Mouse (Mus musculus): ENCODE results near the gene Gm3336. TPM values are rescaled to one million over a fixed set of nuclear protein-coding genes. Genes with fewer than 3 reads are reported as not detected.

The Gm3336 gene
- polyA plus RNA-seq, 1 experiment from 2014 or later, result not detected

- no peak for ATAC-seq (ENCODE audit: insufficient number of reproducible peaks, insufficient read depth, low FRiP score, low read depth)
- H3K4me1 ChIP-seq (ENCODE audit: control insufficient read depth in 2 of 2, insufficient read depth in 2 of 2, low read length in 2 of 2), result peaks cover 14 to 31% of the 10 kb centered on the region in 2 experiments; a peak in 3 of 4 replicates
- 61% methylated on average over 19 of the region's 19 CpGs for WGBS
- H3K27me3 ChIP-seq (ENCODE audit: control insufficient read depth, insufficient read depth, low read length), result peaks cover 86% of the 10 kb centered on the region
- no peaks in the 10 kb centered on the region for H3K36me3 ChIP-seq (ENCODE audit: control insufficient read depth, insufficient read depth, low read length)
- H3K9me3 ChIP-seq (ENCODE audit: control insufficient read depth, low read length), result no peaks in the 10 kb centered on the region
- no peak overlapping the region for H3K27ac ChIP-seq (replicated peaks in 1 of 2; ENCODE audit: control insufficient read depth in 1 of 2, insufficient read depth in 1 of 2, low read depth in 2 of 2, low read length in 2 of 2)
- H3K4me2 ChIP-seq (ENCODE audit: low read length), result no peak overlapping the region
- H3K9ac ChIP-seq (ENCODE audit: low read length), result no peak overlapping the region
- H3K4me3 ChIP-seq (ENCODE audit: control insufficient read depth in 1 of 2, insufficient read depth in 1 of 2, low read depth in 1 of 2, low read length in 2 of 2), result no peak overlapping the region
Observed at GRCm38 (mm10) chr8:70745691-70746220, 27.4 kb downstream of the Gm3336 start.

GRCm38 (mm10) chr8:70746676-70747075, 28.3 kb downstream of the Gm3336 start:
- Histone ChIP-seq H3K27ac (replicated peaks in 1 of 2; ENCODE audit: control insufficient read depth in 1 of 2, insufficient read depth in 1 of 2, low read depth in 2 of 2, low read length in 2 of 2) (no peak overlapping the region), H3K27me3 (ENCODE audit: control insufficient read depth, insufficient read depth, low read length) (peaks cover 86% of the 10 kb centered on the region), H3K4me3 (ENCODE audit: control insufficient read depth in 1 of 2, insufficient read depth in 1 of 2, low read depth in 1 of 2, low read length in 2 of 2) (no peak overlapping the region), H3K4me2 (ENCODE audit: low read length) (no peak overlapping the region), H3K9me3 (ENCODE audit: control insufficient read depth, low read length) (no peaks in the 10 kb centered on the region), H3K36me3 (ENCODE audit: control insufficient read depth, insufficient read depth, low read length) (no peaks in the 10 kb centered on the region), H3K9ac (ENCODE audit: low read length) (no peak overlapping the region), H3K4me1 (ENCODE audit: control insufficient read depth in 2 of 2, insufficient read depth in 2 of 2, low read length in 2 of 2) (peaks cover 12 to 25% of the 10 kb centered on the region in 2 experiments; a peak in 3 of 4 replicates)
- ATAC-seq (ENCODE audit: insufficient number of reproducible peaks, insufficient read depth, low FRiP score, low read depth), result no peak
- WGBS, result 54% methylated on average over 9 of the region's 9 CpGs

DNA sequence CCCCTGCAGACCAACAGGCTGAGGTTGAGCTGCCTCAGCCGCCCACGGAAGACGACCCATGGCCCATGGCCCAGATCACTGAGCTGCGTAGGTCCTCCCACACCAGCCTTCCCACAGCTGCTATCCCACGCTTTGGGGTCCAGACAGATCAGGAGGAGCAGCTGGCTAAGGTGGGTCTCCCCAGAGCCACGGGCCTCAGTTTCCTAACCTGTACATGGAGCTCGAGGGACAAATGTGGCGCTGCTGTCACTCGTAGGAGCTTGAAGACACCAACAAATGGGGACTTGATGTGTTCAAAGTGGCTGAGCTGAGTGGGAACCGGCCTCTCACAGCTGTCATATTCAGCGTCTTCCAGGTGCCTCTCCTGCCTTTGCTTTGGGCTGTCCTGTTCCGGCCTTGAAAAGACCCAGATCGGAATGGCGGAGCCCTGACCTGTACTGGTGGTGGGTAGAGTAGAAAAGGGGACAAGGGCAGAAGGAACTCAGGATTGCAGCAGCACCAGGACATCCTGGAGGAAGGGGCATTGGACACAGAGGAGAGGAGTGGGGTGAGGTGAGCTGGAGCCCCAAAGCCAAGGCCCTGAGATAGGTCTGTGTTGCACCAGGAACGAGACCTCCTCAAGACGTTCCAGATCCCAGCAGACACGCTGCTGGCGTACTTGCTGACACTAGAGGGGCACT, 29.0 kb downstream of the Gm3336 start:
- no peak for ATAC-seq (ENCODE audit: insufficient number of reproducible peaks, insufficient read depth, low FRiP score, low read depth)
- H3K9ac ChIP-seq (ENCODE audit: low read length), result no peak overlapping the region
- H3K4me1 ChIP-seq (ENCODE audit: control insufficient read depth in 2 of 2, insufficient read depth in 2 of 2, low read length in 2 of 2), result peaks cover 6 to 18% of the 10 kb centered on the region in 2 experiments; a peak in 3 of 4 replicates
- H3K36me3 ChIP-seq (ENCODE audit: control insufficient read depth, insufficient read depth, low read length), result no peaks in the 10 kb centered on the region
- WGBS, result 78% methylated on average over 18 of the region's 18 CpGs
- H3K4me3 ChIP-seq (ENCODE audit: control insufficient read depth in 1 of 2, insufficient read depth in 1 of 2, low read depth in 1 of 2, low read length in 2 of 2), result no peak overlapping the region
- peaks cover 82% of the 10 kb centered on the region for H3K27me3 ChIP-seq (ENCODE audit: control insufficient read depth, insufficient read depth, low read length)
- no peak overlapping the region for H3K4me2 ChIP-seq (ENCODE audit: low read length)
- no peak overlapping the region for H3K27ac ChIP-seq (replicated peaks in 1 of 2; ENCODE audit: control insufficient read depth in 1 of 2, insufficient read depth in 1 of 2, low read depth in 2 of 2, low read length in 2 of 2)
- H3K9me3 ChIP-seq (ENCODE audit: control insufficient read depth, low read length), result no peaks in the 10 kb centered on the region

DNA sequence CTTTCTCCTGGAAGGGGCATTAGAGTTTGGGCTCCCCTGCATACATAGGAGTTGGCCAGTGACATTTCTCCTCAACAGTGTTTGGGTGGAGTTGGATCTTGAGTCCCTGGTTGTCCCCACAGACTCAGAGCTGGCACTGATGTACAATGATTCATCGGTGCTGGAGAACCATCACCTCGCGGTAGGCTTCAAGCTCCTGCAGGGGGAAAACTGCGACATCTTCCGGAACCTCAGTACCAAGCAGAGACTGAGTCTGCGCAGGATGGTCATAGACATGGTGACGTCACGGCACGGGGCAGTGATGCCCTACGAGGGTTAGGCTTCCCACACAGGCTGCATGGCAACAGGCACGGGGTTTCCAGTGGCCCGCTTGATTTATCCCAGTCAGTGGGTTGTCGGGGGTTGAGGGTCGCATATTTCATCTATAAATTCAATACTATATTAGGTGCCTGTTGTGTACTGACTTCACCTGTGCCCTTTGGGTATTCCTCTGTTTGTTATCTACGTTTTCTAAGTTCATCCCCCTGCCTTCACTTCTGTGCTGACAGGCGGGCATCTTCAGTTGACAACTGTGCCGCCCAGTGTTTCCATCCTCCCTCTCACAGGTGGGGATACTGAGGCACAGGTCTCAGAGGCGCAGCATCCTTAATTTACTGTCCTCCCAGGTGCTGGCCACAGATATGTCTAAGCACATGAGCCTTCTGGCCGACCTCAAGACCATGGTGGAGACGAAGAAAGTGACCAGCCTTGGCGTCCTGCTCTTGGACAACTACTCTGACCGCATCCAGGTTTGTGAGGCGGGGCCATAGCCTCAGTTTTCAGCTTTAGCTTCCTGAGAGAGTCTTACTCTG, 30.1 kb downstream of the Gm3336 start:
- Histone ChIP-seq H3K9ac (ENCODE audit: low read length) (no peak overlapping the region), H3K4me3 (ENCODE audit: control insufficient read depth in 1 of 2, insufficient read depth in 1 of 2, low read depth in 1 of 2, low read length in 2 of 2) (no peak overlapping the region), H3K9me3 (ENCODE audit: control insufficient read depth, low read length) (no peaks in the 10 kb centered on the region), H3K27ac (replicated peaks in 1 of 2; ENCODE audit: control insufficient read depth in 1 of 2, insufficient read depth in 1 of 2, low read depth in 2 of 2, low read length in 2 of 2) (no peak overlapping the region), H3K36me3 (ENCODE audit: control insufficient read depth, insufficient read depth, low read length) (no peaks in the 10 kb centered on the region), H3K27me3 (ENCODE audit: control insufficient read depth, insufficient read depth, low read length) (peaks cover 71% of the 10 kb centered on the region), H3K4me2 (ENCODE audit: low read length) (no peak overlapping the region), H3K4me1 (ENCODE audit: control insufficient read depth in 2 of 2, insufficient read depth in 2 of 2, low read length in 2 of 2) (peaks cover 10 to 17% of the 10 kb centered on the region in 2 experiments)
- 78% methylated on average over 23 of the region's 23 CpGs for WGBS
- ATAC-seq (ENCODE audit: insufficient number of reproducible peaks, insufficient read depth, low FRiP score, low read depth), result no peak

DNA sequence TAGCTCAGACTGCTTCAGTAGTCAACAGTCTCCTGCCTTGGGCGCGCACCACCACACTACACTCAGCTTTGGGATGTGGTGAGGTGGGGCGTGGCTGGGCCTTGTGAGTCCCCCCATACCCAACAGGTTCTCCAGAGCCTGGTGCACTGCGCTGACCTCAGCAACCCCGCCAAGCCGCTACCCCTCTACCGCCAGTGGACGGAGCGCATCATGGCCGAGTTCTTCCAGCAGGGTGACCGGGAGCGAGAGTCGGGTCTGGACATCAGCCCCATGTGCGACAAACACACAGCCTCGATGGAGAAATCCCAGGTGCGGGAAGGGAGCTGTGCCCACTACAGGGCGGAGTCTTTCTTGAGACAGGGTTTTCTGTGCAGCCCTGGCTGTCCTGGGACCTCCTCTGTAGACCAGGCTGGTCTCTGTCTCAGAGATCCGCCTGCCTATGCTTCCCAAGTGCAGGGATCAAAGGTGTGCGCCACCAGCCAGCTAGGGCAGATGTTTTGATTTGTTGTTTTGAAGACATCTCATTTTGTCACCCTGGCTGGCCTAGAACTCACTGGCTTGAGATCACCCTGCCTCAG, 30.8 kb downstream of the Gm3336 start:
- H3K4me3 ChIP-seq (ENCODE audit: control insufficient read depth in 1 of 2, insufficient read depth in 1 of 2, low read depth in 1 of 2, low read length in 2 of 2), result no peak overlapping the region
- H3K9me3 ChIP-seq (ENCODE audit: control insufficient read depth, low read length), result no peaks in the 10 kb centered on the region
- no peak overlapping the region for H3K4me2 ChIP-seq (ENCODE audit: low read length)
- H3K9ac ChIP-seq (ENCODE audit: low read length), result no peak overlapping the region
- H3K36me3 ChIP-seq (ENCODE audit: control insufficient read depth, insufficient read depth, low read length), result no peaks in the 10 kb centered on the region
- no peak for ATAC-seq (ENCODE audit: insufficient number of reproducible peaks, insufficient read depth, low FRiP score, low read depth)
- 69% methylated on average over 19 of the region's 19 CpGs for WGBS
- H3K4me1 ChIP-seq (ENCODE audit: control insufficient read depth in 2 of 2, insufficient read depth in 2 of 2, low read length in 2 of 2), result peaks cover 14 to 19% of the 10 kb centered on the region in 2 experiments
- H3K27me3 ChIP-seq (ENCODE audit: control insufficient read depth, insufficient read depth, low read length), result peaks cover 64% of the 10 kb centered on the region
- no peak overlapping the region for H3K27ac ChIP-seq (replicated peaks in 1 of 2; ENCODE audit: control insufficient read depth in 1 of 2, insufficient read depth in 1 of 2, low read depth in 2 of 2, low read length in 2 of 2)

- Histone ChIP-seq H3K27me3 (ENCODE audit: control insufficient read depth, insufficient read depth, low read length) (peaks cover 54% of the 10 kb centered on the region), H3K4me2 (ENCODE audit: low read length) (no peak overlapping the region), H3K9ac (ENCODE audit: low read length) (no peak overlapping the region), H3K4me1 (ENCODE audit: control insufficient read depth in 2 of 2, insufficient read depth in 2 of 2, low read length in 2 of 2) (peaks cover 15 to 22% of the 10 kb centered on the region in 2 experiments), H3K9me3 (ENCODE audit: control insufficient read depth, low read length) (no peaks in the 10 kb centered on the region), H3K4me3 (ENCODE audit: control insufficient read depth in 1 of 2, insufficient read depth in 1 of 2, low read depth in 1 of 2, low read length in 2 of 2) (no peak overlapping the region), H3K36me3 (ENCODE audit: control insufficient read depth, insufficient read depth, low read length) (no peaks in the 10 kb centered on the region), H3K27ac (replicated peaks in 1 of 2; ENCODE audit: control insufficient read depth in 1 of 2, insufficient read depth in 1 of 2, low read depth in 2 of 2, low read length in 2 of 2) (no peak overlapping the region)
- ATAC-seq (ENCODE audit: insufficient number of reproducible peaks, insufficient read depth, low FRiP score, low read depth), result no peak
- WGBS, result 72% methylated on average over 13 of the region's 13 CpGs
Observed at GRCm38 (mm10) chr8:70750128-70750680, 31.9 kb downstream of the Gm3336 start.

Measured in heart, embryonic 14.5 days (tissue).